Mouse (Mus musculus): ENCODE data around the gene Cpt1a. TPM values are rescaled to one million over a fixed set of nuclear protein-coding genes. Genes with fewer than 3 reads are reported as not detected.
A peak's percentile ranks its signal among the peaks of the same experiment; 100 is the strongest.

Gene Cpt1a
- polyA plus RNA-seq, 1 experiment from 2014 or later, result 14.5 TPM

DNA sequence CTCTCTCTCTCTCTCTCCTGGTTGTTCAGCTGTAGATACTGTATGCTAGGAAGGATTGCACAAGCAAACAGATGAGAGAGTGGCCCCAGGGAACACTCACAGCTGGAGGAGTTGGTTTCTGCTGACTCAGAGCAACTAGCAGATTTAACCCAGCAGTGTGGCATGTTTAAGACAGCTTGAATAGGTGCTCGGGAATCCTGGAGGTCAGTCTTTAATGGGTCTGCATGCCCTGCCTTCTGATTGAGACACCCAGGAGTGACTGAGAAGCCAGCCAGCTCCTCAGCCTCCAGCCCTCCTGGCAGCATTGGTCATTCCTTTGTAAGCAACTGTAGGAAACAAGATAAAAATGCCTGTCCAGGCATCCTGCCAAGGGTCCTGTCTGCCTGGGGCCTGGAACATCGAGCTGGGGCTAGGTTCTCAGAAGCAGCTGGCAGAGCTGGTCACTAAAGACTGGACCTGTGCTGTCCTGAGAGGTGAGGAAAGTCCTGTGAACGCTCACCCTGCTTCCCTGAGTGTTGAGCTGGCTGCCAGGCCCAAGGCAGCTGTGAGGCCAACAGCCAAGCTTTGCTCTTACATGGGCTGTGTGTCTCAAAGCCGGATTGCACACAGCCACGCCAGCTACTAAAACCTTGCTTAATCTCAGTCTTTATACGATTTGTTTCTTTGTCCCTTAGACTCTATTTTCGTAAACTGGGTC, 31.4 kb downstream of the Cpt1a start:
- Histone ChIP-seq H3K4me2 (ENCODE audit: low read length) (no peak overlapping the region), H3K4me1 (ENCODE audit: control insufficient read depth, insufficient read depth, low read length) (no peaks in the 10 kb centered on the region), H3K27ac (ENCODE audit: low read depth, low read length) (no peak overlapping the region; the same call in 1 of the 2 replicates), H3K9ac (ENCODE audit: low read length) (no peak overlapping the region), H3K4me3 (ENCODE audit: low read depth, low read length) (no peak overlapping the region), H3K36me3 (ENCODE audit: control insufficient read depth, insufficient read depth, low read length) (no peaks in the 10 kb centered on the region), H3K9me3 (replicated peaks; ENCODE audit: control insufficient read depth, low read length) (no peaks in the 10 kb centered on the region), H3K27me3 (replicated peaks; ENCODE audit: control insufficient read depth, insufficient read depth, low read length) (no peaks in the 10 kb centered on the region)
- WGBS, result 71% methylated on average over 7 of the region's 7 CpGs
- DNase-seq (ENCODE audit: low spot score), result peak; percentile 16
- no peak for ATAC-seq

DNA sequence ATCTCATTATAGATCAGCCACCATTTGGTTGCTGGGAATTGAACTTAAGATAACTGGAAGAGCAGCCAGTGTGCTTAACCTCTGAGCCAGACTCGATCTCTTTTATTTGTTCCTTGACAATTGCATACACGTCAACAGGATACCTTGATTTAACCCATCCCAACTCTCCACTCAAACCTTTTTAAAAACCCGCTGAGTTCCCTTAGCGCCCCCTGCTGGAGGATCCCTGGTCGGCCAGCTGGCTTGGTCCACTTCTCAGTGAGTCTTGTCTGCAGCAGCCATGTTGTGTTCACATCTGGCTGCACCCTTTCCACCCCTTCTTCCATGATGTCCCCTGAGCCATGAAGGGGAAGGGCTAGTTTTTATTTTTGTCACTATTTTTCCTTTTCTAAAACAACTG, 33.0 kb downstream of the Cpt1a start:
- ATAC-seq, result no peak
- Histone ChIP-seq H3K4me3 (ENCODE audit: low read depth, low read length) (no peak overlapping the region), H3K27me3 (replicated peaks; ENCODE audit: control insufficient read depth, insufficient read depth, low read length) (no peaks in the 10 kb centered on the region), H3K9ac (ENCODE audit: low read length) (no peak overlapping the region), H3K9me3 (replicated peaks; ENCODE audit: control insufficient read depth, low read length) (no peaks in the 10 kb centered on the region), H3K36me3 (ENCODE audit: control insufficient read depth, insufficient read depth, low read length) (no peaks in the 10 kb centered on the region), H3K27ac (ENCODE audit: low read depth, low read length) (no peak overlapping the region), H3K4me1 (ENCODE audit: control insufficient read depth, insufficient read depth, low read length) (no peaks in the 10 kb centered on the region), H3K4me2 (ENCODE audit: low read length) (no peak overlapping the region)
- no peak for DNase-seq (ENCODE audit: low spot score)
- 59% methylated on average over 5 of the region's 5 CpGs for WGBS

DNA sequence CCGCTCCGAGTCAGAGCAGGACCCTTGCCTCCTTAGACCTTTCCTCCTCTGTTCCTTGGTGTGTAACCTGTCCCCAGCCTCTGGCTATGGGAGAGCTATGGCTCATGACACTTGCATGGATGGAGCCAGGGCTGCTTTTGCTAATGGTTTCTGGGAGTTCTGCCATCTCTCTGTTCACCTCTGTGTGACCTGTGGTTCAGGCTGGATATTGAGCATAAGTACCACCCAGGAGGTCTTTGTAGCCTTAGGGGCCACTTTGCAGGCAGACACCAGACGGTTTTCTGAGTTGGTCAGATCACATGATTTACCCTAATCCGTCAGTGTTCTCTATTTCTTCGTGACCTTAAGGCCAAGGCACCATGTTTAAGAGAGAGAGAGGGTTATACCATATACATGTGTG, 34.4 kb downstream of the Cpt1a start:
- no peak overlapping the region for H3K9ac ChIP-seq (ENCODE audit: low read length)
- ATAC-seq (no peak), DNase-seq (ENCODE audit: low spot score) (no peak)
- no peaks in the 10 kb centered on the region for H3K4me1 ChIP-seq (ENCODE audit: control insufficient read depth, insufficient read depth, low read length)
- WGBS, result 73% methylated on average over 5 of the region's 5 CpGs
- H3K27ac ChIP-seq (ENCODE audit: low read depth, low read length), result no peak overlapping the region
- no peak overlapping the region for H3K4me2 ChIP-seq (ENCODE audit: low read length)
- no peaks in the 10 kb centered on the region for H3K36me3 ChIP-seq (ENCODE audit: control insufficient read depth, insufficient read depth, low read length)
- H3K9me3 ChIP-seq (replicated peaks; ENCODE audit: control insufficient read depth, low read length), result no peaks in the 10 kb centered on the region
- H3K4me3 ChIP-seq (ENCODE audit: low read depth, low read length), result no peak overlapping the region
- no peaks in the 10 kb centered on the region for H3K27me3 ChIP-seq (replicated peaks; ENCODE audit: control insufficient read depth, insufficient read depth, low read length)

DNA sequence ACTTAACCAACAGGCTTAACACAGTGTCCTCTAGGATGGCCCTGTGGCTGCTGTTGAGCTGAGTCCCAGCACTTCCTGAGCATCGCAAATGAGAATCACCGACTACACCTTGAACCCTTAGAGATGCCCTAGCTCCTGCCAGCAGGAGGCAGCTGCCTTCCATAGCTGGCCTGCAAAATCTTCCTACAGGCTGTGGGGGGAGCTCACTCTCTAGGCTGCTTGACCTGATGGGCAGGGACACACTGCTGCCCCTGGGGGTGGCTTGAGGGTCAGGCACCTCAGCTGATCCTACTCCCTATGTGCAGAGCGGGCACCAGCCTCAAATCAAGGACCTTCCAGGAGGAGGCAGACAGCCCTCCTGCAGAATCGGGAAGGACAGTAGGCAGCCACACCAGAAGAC, 35.5 kb downstream of the Cpt1a start:
- Histone ChIP-seq H3K36me3 (ENCODE audit: control insufficient read depth, insufficient read depth, low read length) (no peaks in the 10 kb centered on the region), H3K4me2 (ENCODE audit: low read length) (no peak overlapping the region), H3K9me3 (replicated peaks; ENCODE audit: control insufficient read depth, low read length) (no peaks in the 10 kb centered on the region), H3K27me3 (replicated peaks; ENCODE audit: control insufficient read depth, insufficient read depth, low read length) (no peaks in the 10 kb centered on the region), H3K4me1 (ENCODE audit: control insufficient read depth, insufficient read depth, low read length) (no peaks in the 10 kb centered on the region), H3K27ac (ENCODE audit: low read depth, low read length) (no peak overlapping the region), H3K9ac (ENCODE audit: low read length) (no peak overlapping the region), H3K4me3 (ENCODE audit: low read depth, low read length) (no peak overlapping the region)
- no peak for ATAC-seq
- WGBS, result 79% methylated on average over 4 of the region's 4 CpGs
- no peak for DNase-seq (ENCODE audit: low spot score)

DNA sequence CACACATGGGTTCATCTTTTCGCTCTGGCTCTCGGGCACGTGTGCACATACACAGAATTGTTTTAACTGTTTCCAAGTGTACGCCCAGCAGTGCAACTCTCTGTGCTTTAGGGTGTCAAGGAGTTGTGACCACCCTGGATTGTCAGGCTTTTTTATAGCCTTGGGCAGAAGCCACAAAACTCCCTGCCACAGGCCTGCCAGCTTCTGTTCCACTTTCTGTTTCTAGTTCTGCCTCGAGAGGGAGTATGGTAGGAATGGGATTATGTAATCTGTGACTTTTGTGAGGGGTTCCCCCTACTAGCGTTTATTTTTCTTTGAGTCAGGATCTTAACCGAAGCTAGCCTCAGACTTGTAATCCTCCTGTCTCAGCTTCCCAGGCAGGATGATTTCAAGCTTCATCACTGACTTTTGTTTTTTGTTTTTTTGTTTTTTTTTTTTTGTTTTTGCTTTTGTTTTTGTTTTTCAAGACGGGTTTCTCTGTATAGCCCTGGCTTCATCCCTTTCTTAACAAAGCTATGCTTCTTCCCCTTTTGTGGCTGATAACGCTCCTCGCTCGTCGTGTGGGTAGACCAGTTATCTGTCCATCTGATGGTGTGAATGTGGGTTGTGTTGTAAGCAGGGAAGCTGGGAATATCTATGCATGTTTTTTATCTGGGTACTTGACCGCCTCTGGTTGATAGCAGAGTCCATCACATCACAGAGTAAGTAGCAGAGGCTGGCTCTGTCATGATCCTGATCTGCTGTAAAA, 37.9 kb downstream of the Cpt1a start:
- no peaks in the 10 kb centered on the region for H3K36me3 ChIP-seq (ENCODE audit: control insufficient read depth, insufficient read depth, low read length)
- no peak overlapping the region for H3K27ac ChIP-seq (ENCODE audit: low read depth, low read length)
- no peak overlapping the region for H3K4me3 ChIP-seq (ENCODE audit: low read depth, low read length)
- H3K9ac ChIP-seq (ENCODE audit: low read length), result no peak overlapping the region
- DNase-seq (ENCODE audit: low spot score), result no peak
- H3K9me3 ChIP-seq (replicated peaks; ENCODE audit: control insufficient read depth, low read length), result no peaks in the 10 kb centered on the region
- 86% methylated on average over 13 of the region's 13 CpGs for WGBS
- H3K4me2 ChIP-seq (ENCODE audit: low read length), result no peak overlapping the region
- no peaks in the 10 kb centered on the region for H3K4me1 ChIP-seq (ENCODE audit: control insufficient read depth, insufficient read depth, low read length)
- no peak for ATAC-seq
- H3K27me3 ChIP-seq (replicated peaks; ENCODE audit: control insufficient read depth, insufficient read depth, low read length), result no peaks in the 10 kb centered on the region

DNA sequence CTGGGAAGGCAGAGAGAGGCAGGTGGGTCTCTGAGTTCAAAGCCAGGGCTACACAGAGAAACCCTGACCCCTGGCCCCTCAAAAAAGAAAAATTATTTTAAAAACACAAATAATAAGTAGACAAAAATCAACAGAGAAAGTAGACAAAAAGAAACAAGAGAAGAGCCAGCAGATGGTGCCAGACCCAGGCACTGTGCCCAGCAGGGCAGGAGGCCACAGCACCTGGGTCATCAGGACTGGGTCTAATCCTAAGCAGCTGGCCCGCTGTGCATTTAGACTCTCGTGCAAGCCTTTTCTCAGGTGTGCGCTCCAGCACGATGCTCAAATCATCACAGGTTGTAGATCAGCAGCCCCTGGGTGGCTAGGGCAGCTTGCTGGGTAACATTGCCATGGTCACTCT, 41.4 kb downstream of the Cpt1a start:
- no peak for ATAC-seq
- no peak overlapping the region for H3K27ac ChIP-seq (ENCODE audit: low read depth, low read length)
- H3K9me3 ChIP-seq (replicated peaks; ENCODE audit: control insufficient read depth, low read length), result no peaks in the 10 kb centered on the region
- H3K4me2 ChIP-seq (ENCODE audit: low read length), result no peak overlapping the region
- no peaks in the 10 kb centered on the region for H3K4me1 ChIP-seq (ENCODE audit: control insufficient read depth, insufficient read depth, low read length)
- H3K4me3 ChIP-seq (ENCODE audit: low read depth, low read length), result no peak overlapping the region
- no peaks in the 10 kb centered on the region for H3K27me3 ChIP-seq (replicated peaks; ENCODE audit: control insufficient read depth, insufficient read depth, low read length)
- no peaks in the 10 kb centered on the region for H3K36me3 ChIP-seq (ENCODE audit: control insufficient read depth, insufficient read depth, low read length)
- no peak overlapping the region for H3K9ac ChIP-seq (ENCODE audit: low read length)
- no peak for DNase-seq (ENCODE audit: low spot score)
- 87% methylated on average over 4 of the region's 4 CpGs for WGBS

DNA sequence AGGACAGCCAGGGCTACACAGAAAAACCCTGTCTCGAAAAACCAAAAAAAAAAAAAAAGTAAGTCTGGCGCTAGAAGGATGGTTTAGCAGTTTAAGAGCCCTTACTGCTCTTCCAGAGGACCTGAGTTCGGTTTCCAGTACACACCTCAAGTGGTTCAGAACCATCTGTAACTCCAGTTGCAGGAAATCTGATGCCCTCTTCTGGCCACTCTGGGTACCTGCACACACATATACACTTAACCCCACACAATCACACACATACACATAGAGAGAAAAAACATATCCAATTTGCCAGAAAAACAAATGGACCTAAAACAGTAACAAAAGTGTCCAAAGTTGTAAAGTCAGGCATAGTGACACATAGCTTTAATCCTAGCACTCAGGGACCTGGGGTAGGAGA, 43.0 kb downstream of the Cpt1a start:
- Histone ChIP-seq H3K9me3 (replicated peaks; ENCODE audit: control insufficient read depth, low read length) (no peaks in the 10 kb centered on the region), H3K4me3 (ENCODE audit: low read depth, low read length) (no peak overlapping the region), H3K27me3 (replicated peaks; ENCODE audit: control insufficient read depth, insufficient read depth, low read length) (no peaks in the 10 kb centered on the region), H3K27ac (ENCODE audit: low read depth, low read length) (no peak overlapping the region), H3K4me1 (ENCODE audit: control insufficient read depth, insufficient read depth, low read length) (no peaks in the 10 kb centered on the region), H3K36me3 (ENCODE audit: control insufficient read depth, insufficient read depth, low read length) (no peaks in the 10 kb centered on the region), H3K9ac (ENCODE audit: low read length) (no peak overlapping the region), H3K4me2 (ENCODE audit: low read length) (no peak overlapping the region)
- DNase-seq (ENCODE audit: low spot score) (no peak), ATAC-seq (no peak)
- WGBS, result 89% methylated on average over 3 of the region's 3 CpGs

DNA sequence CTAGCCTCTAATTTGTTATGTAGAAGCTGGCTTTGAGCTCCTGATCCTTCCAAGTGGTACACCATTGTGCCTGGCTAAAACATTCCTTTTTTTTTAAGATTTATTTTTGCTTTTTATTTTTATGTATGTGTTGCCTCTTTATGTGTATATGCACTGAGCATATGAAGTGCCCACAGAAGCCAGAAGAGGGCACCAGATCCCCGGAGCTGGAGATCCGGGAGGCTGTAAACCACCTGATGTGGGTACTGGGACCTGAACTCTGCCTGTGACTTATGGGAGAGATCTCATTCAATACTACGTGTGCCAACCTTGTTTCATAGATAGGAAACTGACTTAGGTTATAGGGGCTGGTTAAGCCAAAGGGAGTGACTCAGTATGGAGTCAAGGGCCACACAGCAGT, 46.1 kb downstream of the Cpt1a start:
- ATAC-seq, result no peak
- Histone ChIP-seq H3K9me3 (replicated peaks; ENCODE audit: control insufficient read depth, low read length) (no peaks in the 10 kb centered on the region), H3K9ac (ENCODE audit: low read length) (no peak overlapping the region), H3K4me2 (ENCODE audit: low read length) (no peak overlapping the region), H3K27me3 (replicated peaks; ENCODE audit: control insufficient read depth, insufficient read depth, low read length) (no peaks in the 10 kb centered on the region), H3K36me3 (ENCODE audit: control insufficient read depth, insufficient read depth, low read length) (no peaks in the 10 kb centered on the region), H3K27ac (ENCODE audit: low read depth, low read length) (no peak overlapping the region), H3K4me3 (ENCODE audit: low read depth, low read length) (no peak overlapping the region), H3K4me1 (ENCODE audit: control insufficient read depth, insufficient read depth, low read length) (no peaks in the 10 kb centered on the region)
- 91% methylated on average over 3 of the region's 3 CpGs for WGBS
- DNase-seq (ENCODE audit: low spot score), result no peak

DNA sequence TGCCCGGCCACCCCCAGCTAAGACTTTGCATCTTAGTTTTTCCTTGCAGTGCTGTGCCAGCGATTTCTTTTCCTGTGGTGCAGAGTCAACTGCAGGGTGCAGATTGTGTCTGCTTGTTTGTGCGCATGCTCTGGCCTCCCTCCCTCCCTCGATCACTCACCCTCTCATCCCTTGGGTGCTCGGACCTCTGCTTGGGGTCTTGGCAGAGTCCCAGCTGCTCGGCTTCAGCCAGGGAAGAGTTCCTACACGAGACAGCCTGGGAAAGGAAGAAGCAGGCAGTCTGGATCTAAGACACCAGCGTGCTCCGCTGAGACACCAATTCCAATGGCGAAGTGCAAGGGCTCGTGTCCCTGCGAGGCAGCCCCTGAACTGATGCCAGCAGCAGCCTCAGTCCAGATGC, 51.2 kb downstream of the Cpt1a start:
- H3K4me3 ChIP-seq (ENCODE audit: low read depth, low read length), result no peak overlapping the region
- no peak overlapping the region for H3K9ac ChIP-seq (ENCODE audit: low read length)
- H3K4me2 ChIP-seq (ENCODE audit: low read length), result no peak overlapping the region
- no peak for ATAC-seq
- 77% methylated on average over 12 of the region's 12 CpGs for WGBS
- no peaks in the 10 kb centered on the region for H3K9me3 ChIP-seq (replicated peaks; ENCODE audit: control insufficient read depth, low read length)
- no peak overlapping the region for H3K27ac ChIP-seq (ENCODE audit: low read depth, low read length)
- H3K4me1 ChIP-seq (ENCODE audit: control insufficient read depth, insufficient read depth, low read length), result no peaks in the 10 kb centered on the region
- H3K27me3 ChIP-seq (replicated peaks; ENCODE audit: control insufficient read depth, insufficient read depth, low read length), result no peaks in the 10 kb centered on the region
- no peak for DNase-seq (ENCODE audit: low spot score)
- no peaks in the 10 kb centered on the region for H3K36me3 ChIP-seq (ENCODE audit: control insufficient read depth, insufficient read depth, low read length)
